Mouse (Mus musculus) stomach, postnatal 0 days (tissue): ENCODE measurements around the gene Prdm16. TPM values are rescaled to one million over a fixed set of nuclear protein-coding genes. Genes with fewer than 3 reads are reported as not detected.

Experiments used
- ATAC-seq: fragments of 200-750 bp; cut with Nextera tagmentation; 2 replicates; pipeline ENCODE4 v1.8.0; 2017; ENCODE audit not compliant: low FRiP score, low TSS enrichment
- DNase-seq: peaks from one replicate; pipeline ENCODE4 v3.0.0-alpha.2; 2016; ENCODE audit warnings: low spot score
- H3K27ac ChIP-seq: fragments of 300-500 bp; sonication (generic); replicated peaks from 2 replicates; pipeline ENCODE4 v1.5.1; 2014; ENCODE audit warnings: mild to moderate bottlenecking, control low read depth
- H3K27me3 ChIP-seq: fragments of 300-500 bp; sonication (generic); 2 replicates; pipeline ENCODE4 v1.6.1; 2014; ENCODE audit warnings: low read length; ENCODE audit not compliant: control insufficient read depth, insufficient read depth
- H3K36me3 ChIP-seq: fragments of 300-500 bp; sonication (generic); 2 replicates; pipeline ENCODE4 v1.6.1; 2014; ENCODE audit warnings: low read length, mixed read lengths; ENCODE audit not compliant: control insufficient read depth, insufficient read depth
- H3K4me1 ChIP-seq: fragments of 300-500 bp; sonication (generic); replicated peaks from 2 replicates; pipeline ENCODE4 v1.6.1; 2014; ENCODE audit warnings: antibody characterized with exemption; ENCODE audit not compliant: control insufficient read depth, insufficient read depth
- H3K4me2 ChIP-seq: fragments of 300-500 bp; sonication (generic); replicated peaks from 2 replicates; pipeline ENCODE4 v1.6.1; 2014; ENCODE audit warnings: low read depth, mild to moderate bottlenecking, control low read depth, moderate library complexity
- H3K4me3 ChIP-seq: fragments of 300-500 bp; sonication (generic); 2 replicates; pipeline ENCODE4 v1.5.1; 2014; ENCODE audit warnings: low read depth, low read length, control low read depth
- H3K9ac ChIP-seq: fragments of 300-500 bp; sonication (generic); 2 replicates; pipeline ENCODE4 v1.6.1; 2014; ENCODE audit warnings: mild to moderate bottlenecking, low read length, control low read depth, mixed read lengths
- H3K9me3 ChIP-seq: fragments of 300-500 bp; sonication (generic); 2 replicates; pipeline ENCODE4 v1.6.1; 2016; ENCODE audit warnings: low read length; ENCODE audit not compliant: control insufficient read depth
- CTCF ChIP-seq: IDR thresholded peaks from 2 replicates; pipeline ENCODE4 v1.5.1; 2016; ENCODE audit warnings: antibody characterized with exemption, low read depth, mild to moderate bottlenecking, moderate library complexity
- EP300 ChIP-seq: optimal IDR thresholded peaks from 2 replicates; pipeline ENCODE3; 2016; ENCODE audit warnings: antibody characterized with exemption
- WGBS: fragments of 180-500 bp; shearing (Covaris S2); extraction: QIAGEN DNeasy Blood & Tissue Kit; methylation state at CpG from one replicate; pipeline ENCODE4 v1.1.7; 2014; 5-methylcytosine and 5-hydroxymethylcytosine counted together
- polyA plus RNA-seq: library from polyadenylated mRNA; unstranded; fragments of >200 nt; fragmentation: Nextera tagmentation; extraction: Ambion mirVana; gene quantifications from 2 replicates; pipeline ENCODE4 v1.2.1, GENCODE M21; 2015

The Prdm16 gene
- polyA plus RNA-seq, 1 experiment from 2014 or later, result 15.6 TPM

- TF ChIP-seq EP300, result no peak
- TF ChIP-seq CTCF, result no peak
- H3K4me2 ChIP-seq, result no peak overlapping the region
- no peaks in the 10 kb centered on the region for H3K27me3 ChIP-seq
- ATAC-seq (no peak), DNase-seq (no peak)
- no peak overlapping the region for H3K4me3 ChIP-seq
- H3K9ac ChIP-seq, result no peak overlapping the region
- no peak overlapping the region for H3K27ac ChIP-seq
- no peaks in the 10 kb centered on the region for H3K36me3 ChIP-seq
- H3K4me1 ChIP-seq, result no peaks in the 10 kb centered on the region
- no peaks in the 10 kb centered on the region for H3K9me3 ChIP-seq
These were observed 23.4 kb upstream of the Prdm16 start for GRCm38 (mm10) chr4:154660025-154660424.

- TF ChIP-seq CTCF (no peak), EP300 (no peak)
- H3K9ac ChIP-seq, result no peak overlapping the region
- no peak overlapping the region for H3K4me3 ChIP-seq
- no peak for DNase-seq
- H3K4me1 ChIP-seq, result no peaks in the 10 kb centered on the region
- H3K4me2 ChIP-seq, result no peak overlapping the region
- H3K27me3 ChIP-seq, result no peaks in the 10 kb centered on the region
- no peaks in the 10 kb centered on the region for H3K9me3 ChIP-seq
- no peaks in the 10 kb centered on the region for H3K36me3 ChIP-seq
- no peak overlapping the region for H3K27ac ChIP-seq
- WGBS, result 70% methylated on average over 15 of the region's 15 CpGs
- ATAC-seq, result no peak
These were observed 18.6 kb upstream of the Prdm16 start for GRCm38 (mm10) chr4:154655134-154655910.

GRCm38 (mm10) chr4:154652494-154652893, 15.8 kb upstream of the Prdm16 start:
- Histone ChIP-seq H3K36me3 (no peaks in the 10 kb centered on the region), H3K9ac (no peak overlapping the region), H3K27me3 (no peaks in the 10 kb centered on the region), H3K27ac (no peak overlapping the region), H3K4me3 (no peak overlapping the region), H3K4me1 (no peaks in the 10 kb centered on the region), H3K4me2 (no peak overlapping the region), H3K9me3 (no peaks in the 10 kb centered on the region; the same call in 1 of the 2 replicates)
- WGBS, result 19% methylated on average over 5 of the region's 5 CpGs
- no peak for ATAC-seq
- no peak for DNase-seq
- no peak for TF ChIP-seq EP300

- 81% methylated on average over 19 of the region's 19 CpGs for WGBS
- DNase-seq, result no peak
- Histone ChIP-seq H3K27ac (no peak overlapping the region), H3K27me3 (no peaks in the 10 kb centered on the region; the same call in 1 of the 2 replicates), H3K4me1 (no peaks in the 10 kb centered on the region), H3K9me3 (peaks cover 3% of the 10 kb centered on the region; the same call in 1 of the 2 replicates), H3K4me2 (no peak overlapping the region), H3K9ac (no peak overlapping the region), H3K4me3 (no peak overlapping the region), H3K36me3 (no peaks in the 10 kb centered on the region)
- no peak for TF ChIP-seq EP300
- no peak for TF ChIP-seq CTCF
- no peak for ATAC-seq
These were observed 12.5 kb upstream of the Prdm16 start for GRCm38 (mm10) chr4:154649083-154649747.

GRCm38 (mm10) chr4:154642496-154642895, 5.8 kb upstream of the Prdm16 start:
- H3K27ac ChIP-seq, result no peak overlapping the region
- H3K4me2 ChIP-seq, result no peak overlapping the region
- H3K27me3 ChIP-seq, result peaks cover 3% of the 10 kb centered on the region; the same call in 1 of the 2 replicates
- 34% methylated on average over 6 of the region's 6 CpGs for whole genome bisulfite sequencing
- H3K4me3 ChIP-seq, result no peak overlapping the region
- H3K9me3 ChIP-seq, result peaks cover 3% of the 10 kb centered on the region; the same call in 1 of the 2 replicates
- no peaks in the 10 kb centered on the region for H3K36me3 ChIP-seq
- no peaks in the 10 kb centered on the region for H3K4me1 ChIP-seq
- TF ChIP-seq EP300 (no peak), CTCF (no peak)
- ATAC-seq (no peak), DNase-seq (no peak)
- H3K9ac ChIP-seq, result no peak overlapping the region
